Mouse (Mus musculus): ENCODE measurements around the gene Macf1. TPM values are rescaled to one million over a fixed set of nuclear protein-coding genes. Genes with fewer than 3 reads are reported as not detected.

The Macf1 gene
- polyA plus RNA-seq, 1 experiment from 2014 or later = 76.5 TPM

GRCm38 (mm10) chr4:123416829-123417228 lies 267.3 kb downstream of the Macf1 start:
- H3K27ac ChIP-seq (ENCODE audit: low read depth, low read length) = no peak overlapping the region
- 90% methylated on average over 2 of the region's 2 CpGs for WGBS
- H3K27me3 ChIP-seq (replicated peaks; ENCODE audit: control insufficient read depth, insufficient read depth, low read length) = no peaks in the 10 kb centered on the region
- H3K4me3 ChIP-seq (ENCODE audit: low read depth, low read length) = no peak overlapping the region
- DNase-seq (ENCODE audit: low spot score) (no peak), ATAC-seq (no peak)
- no peaks in the 10 kb centered on the region for H3K36me3 ChIP-seq (ENCODE audit: control insufficient read depth, insufficient read depth, low read length)
- H3K9ac ChIP-seq (ENCODE audit: low read length) = no peak overlapping the region
- no peaks in the 10 kb centered on the region for H3K9me3 ChIP-seq (replicated peaks; ENCODE audit: control insufficient read depth, low read length)
- peaks cover 4% of the 10 kb centered on the region for H3K4me1 ChIP-seq (ENCODE audit: control insufficient read depth, insufficient read depth, low read length)
- no peak overlapping the region for H3K4me2 ChIP-seq (ENCODE audit: low read length)

DNA sequence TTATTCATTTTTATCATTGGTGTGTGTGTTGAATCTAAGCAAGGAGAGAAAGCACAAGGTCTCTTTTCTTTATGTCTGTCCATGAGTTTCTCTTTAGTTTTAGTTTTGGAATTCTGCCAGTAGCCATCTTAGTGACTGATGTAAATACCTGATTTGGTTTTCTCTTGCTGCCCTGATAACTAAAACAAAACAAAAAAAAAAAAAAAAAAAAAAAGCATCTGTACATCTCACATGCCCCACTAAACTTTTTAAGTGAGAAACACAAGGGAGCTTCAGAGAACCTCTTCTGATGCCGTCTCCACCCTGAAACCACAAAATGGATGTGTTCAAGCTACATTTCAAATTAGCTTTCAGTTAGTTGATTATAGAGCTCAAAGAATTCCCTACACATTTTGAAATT lies 268.6 kb downstream of the Macf1 start:
- Histone ChIP-seq H3K4me2 (ENCODE audit: low read length) (no peak overlapping the region), H3K27ac (ENCODE audit: low read depth, low read length) (no peak overlapping the region), H3K4me3 (ENCODE audit: low read depth, low read length) (no peak overlapping the region), H3K9ac (ENCODE audit: low read length) (no peak overlapping the region), H3K4me1 (ENCODE audit: control insufficient read depth, insufficient read depth, low read length) (peaks cover 9% of the 10 kb centered on the region), H3K36me3 (ENCODE audit: control insufficient read depth, insufficient read depth, low read length) (no peaks in the 10 kb centered on the region), H3K9me3 (replicated peaks; ENCODE audit: control insufficient read depth, low read length) (no peaks in the 10 kb centered on the region), H3K27me3 (replicated peaks; ENCODE audit: control insufficient read depth, insufficient read depth, low read length) (no peaks in the 10 kb centered on the region)
- DNase-seq (ENCODE audit: low spot score) (no peak), ATAC-seq (no peak)
- 100% methylated on average over 1 of the region's 1 CpGs for WGBS

DNA sequence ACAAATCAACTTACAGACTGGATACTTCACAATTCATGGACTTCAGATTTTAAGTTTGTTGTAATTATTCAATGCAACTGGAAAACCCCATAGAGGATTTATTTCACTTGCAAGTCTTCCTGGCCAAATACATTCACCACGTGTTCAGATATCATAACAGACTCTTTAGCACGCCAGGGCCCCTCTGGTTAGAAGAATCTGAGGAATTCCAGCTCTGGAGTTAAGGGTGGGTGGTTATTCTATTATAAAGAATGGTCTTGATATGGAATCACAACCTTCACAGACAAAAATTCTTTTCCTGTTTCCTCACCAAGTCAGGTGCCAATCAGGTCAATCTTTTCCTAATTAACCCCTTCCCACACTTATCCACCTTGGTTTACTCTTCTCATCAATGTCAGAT lies 270.3 kb downstream of the Macf1 start:
- H3K9me3 ChIP-seq (replicated peaks; ENCODE audit: control insufficient read depth, low read length) = no peaks in the 10 kb centered on the region
- no peak for DNase-seq (ENCODE audit: low spot score)
- peaks cover 22% of the 10 kb centered on the region for H3K4me1 ChIP-seq (ENCODE audit: control insufficient read depth, insufficient read depth, low read length)
- ATAC-seq = no peak
- H3K4me3 ChIP-seq (ENCODE audit: low read depth, low read length) = no peak overlapping the region
- no peaks in the 10 kb centered on the region for H3K27me3 ChIP-seq (replicated peaks; ENCODE audit: control insufficient read depth, insufficient read depth, low read length)
- H3K4me2 ChIP-seq (ENCODE audit: low read length) = no peak overlapping the region
- H3K9ac ChIP-seq (ENCODE audit: low read length) = no peak overlapping the region
- no peak overlapping the region for H3K27ac ChIP-seq (ENCODE audit: low read depth, low read length)
- H3K36me3 ChIP-seq (ENCODE audit: control insufficient read depth, insufficient read depth, low read length) = peaks cover 4% of the 10 kb centered on the region; the same call in 1 of the 2 replicates
- WGBS = 69% methylated on average over 2 of the region's 2 CpGs

- ATAC-seq = no peak
- Histone ChIP-seq H3K4me3 (ENCODE audit: low read depth, low read length) (no peak overlapping the region), H3K4me2 (ENCODE audit: low read length) (peak overlapping the region; percentile 83; the same call in 1 of the 2 replicates), H3K4me1 (ENCODE audit: control insufficient read depth, insufficient read depth, low read length) (peaks cover 30% of the 10 kb centered on the region), H3K9ac (ENCODE audit: low read length) (no peak overlapping the region), H3K36me3 (ENCODE audit: control insufficient read depth, insufficient read depth, low read length) (peaks cover 8% of the 10 kb centered on the region; the same call in 1 of the 2 replicates), H3K27me3 (replicated peaks; ENCODE audit: control insufficient read depth, insufficient read depth, low read length) (no peaks in the 10 kb centered on the region), H3K27ac (ENCODE audit: low read depth, low read length) (no peak overlapping the region), H3K9me3 (replicated peaks; ENCODE audit: control insufficient read depth, low read length) (no peaks in the 10 kb centered on the region)
- 54% methylated on average over 2 of the region's 2 CpGs for WGBS
- no peak for DNase-seq (ENCODE audit: low spot score)
Observed at GRCm38 (mm10) chr4:123412981-123413380, 271.2 kb downstream of the Macf1 start.

GRCm38 (mm10) chr4:123412528-123412878 lies 271.7 kb downstream of the Macf1 start:
- ATAC-seq = peak; percentile 0; the same call in 1 of the 2 replicates
- H3K9ac ChIP-seq (ENCODE audit: low read length) = peak overlapping the region; percentile 90
- 6% methylated on average over 6 of the region's 6 CpGs for WGBS

GRCm38 (mm10) chr4:123411732-123412527 lies 272.2 kb downstream of the Macf1 start:
- ATAC-seq = peak; percentile 94
- H3K4me1 ChIP-seq (ENCODE audit: control insufficient read depth, insufficient read depth, low read length) = peaks cover 39% of the 10 kb centered on the region
- under 1% methylated on average over 54 of the region's 69 CpGs for WGBS

More at GRCm38 (mm10) chr4:123412528-123412878, 271.7 kb downstream of the Macf1 start:
- H3K27ac ChIP-seq (ENCODE audit: low read depth, low read length) = peak overlapping the region; percentile 93
- H3K9me3 ChIP-seq (replicated peaks; ENCODE audit: control insufficient read depth, low read length) = no peaks in the 10 kb centered on the region
- peaks cover 34% of the 10 kb centered on the region for H3K4me1 ChIP-seq (ENCODE audit: control insufficient read depth, insufficient read depth, low read length)
- peak overlapping the region; percentile 83 for H3K4me2 ChIP-seq (ENCODE audit: low read length)
- H3K36me3 ChIP-seq (ENCODE audit: control insufficient read depth, insufficient read depth, low read length) = peaks cover 10% of the 10 kb centered on the region; the same call in 1 of the 2 replicates
- DNase-seq (ENCODE audit: low spot score) = no peak
- H3K27me3 ChIP-seq (replicated peaks; ENCODE audit: control insufficient read depth, insufficient read depth, low read length) = no peaks in the 10 kb centered on the region
- peak overlapping the region; percentile 75 for H3K4me3 ChIP-seq (ENCODE audit: low read depth, low read length)

GRCm38 (mm10) chr4:123411006-123411731 lies 273.0 kb downstream of the Macf1 start:
- Histone ChIP-seq H3K9ac (ENCODE audit: low read length) (peak overlapping the region; percentile 90), H3K4me3 (ENCODE audit: low read depth, low read length) (peak overlapping the region; percentile 75), H3K27ac (ENCODE audit: low read depth, low read length) (peak overlapping the region; percentile 93), H3K4me1 (ENCODE audit: control insufficient read depth, insufficient read depth, low read length) (peaks cover 45% of the 10 kb centered on the region), H3K36me3 (ENCODE audit: control insufficient read depth, insufficient read depth, low read length) (peaks cover 11% of the 10 kb centered on the region; the same call in 1 of the 2 replicates), H3K9me3 (replicated peaks; ENCODE audit: control insufficient read depth, low read length) (no peaks in the 10 kb centered on the region), H3K4me2 (ENCODE audit: low read length) (peak overlapping the region; percentile 83), H3K27me3 (replicated peaks; ENCODE audit: control insufficient read depth, insufficient read depth, low read length) (no peaks in the 10 kb centered on the region)
- 2% methylated on average over 35 of the region's 36 CpGs for WGBS
- ATAC-seq (peak; percentile 38), DNase-seq (ENCODE audit: low spot score) (peak; percentile 53)

More at GRCm38 (mm10) chr4:123411732-123412527, 272.2 kb downstream of the Macf1 start:
- Histone ChIP-seq H3K4me3 (ENCODE audit: low read depth, low read length) (peak overlapping the region; percentile 75), H3K27ac (ENCODE audit: low read depth, low read length) (peak overlapping the region; percentile 93), H3K9me3 (replicated peaks; ENCODE audit: control insufficient read depth, low read length) (no peaks in the 10 kb centered on the region), H3K36me3 (ENCODE audit: control insufficient read depth, insufficient read depth, low read length) (peaks cover 10% of the 10 kb centered on the region; the same call in 1 of the 2 replicates), H3K27me3 (replicated peaks; ENCODE audit: control insufficient read depth, insufficient read depth, low read length) (no peaks in the 10 kb centered on the region), H3K4me2 (ENCODE audit: low read length) (peak overlapping the region; percentile 83), H3K9ac (ENCODE audit: low read length) (peak overlapping the region; percentile 90)
- peak; percentile 98 for DNase-seq (ENCODE audit: low spot score)

- DNase-seq (ENCODE audit: low spot score) (peak; percentile 29), ATAC-seq (no peak)
- WGBS = 88% methylated on average over 1 of the region's 1 CpGs
- no peak overlapping the region for H3K4me3 ChIP-seq (ENCODE audit: low read depth, low read length)
- H3K9ac ChIP-seq (ENCODE audit: low read length) = no peak overlapping the region
- peaks cover 17% of the 10 kb centered on the region; the same call in 1 of the 2 replicates for H3K36me3 ChIP-seq (ENCODE audit: control insufficient read depth, insufficient read depth, low read length)
- H3K27ac ChIP-seq (ENCODE audit: low read depth, low read length) = no peak overlapping the region
- H3K27me3 ChIP-seq (replicated peaks; ENCODE audit: control insufficient read depth, insufficient read depth, low read length) = no peaks in the 10 kb centered on the region
- H3K4me1 ChIP-seq (ENCODE audit: control insufficient read depth, insufficient read depth, low read length) = peaks cover 59% of the 10 kb centered on the region
- no peaks in the 10 kb centered on the region for H3K9me3 ChIP-seq (replicated peaks; ENCODE audit: control insufficient read depth, low read length)
- H3K4me2 ChIP-seq (ENCODE audit: low read length) = no peak overlapping the region
Observed at GRCm38 (mm10) chr4:123409752-123410151, 274.4 kb downstream of the Macf1 start.
